Mouse (Mus musculus) G1E (cell line): ENCODE measurements around the gene Mef2a. TPM values are rescaled to one million over a fixed set of nuclear protein-coding genes. Genes with fewer than 3 reads are reported as not detected.
A peak's percentile ranks its signal among the peaks of the same experiment; 100 is the strongest.

Source experiments
- ATAC-seq: 2 replicates; pipeline ENCODE4 v1.8.0; 2016; ENCODE audit warnings: mild to moderate bottlenecking; ENCODE audit not compliant: insufficient number of reproducible peaks, poor library complexity, low FRiP score, severe bottlenecking; ENCODE audit errors: extremely low read depth
- DNase-seq: peaks from one replicate; pipeline ENCODE4 v3.0.0; 2012; ENCODE audit warnings: low spot score
- H3K27me3 ChIP-seq: 2 replicates; pipeline ENCODE4 v1.6.1; 2012; ENCODE audit warnings: mild to moderate bottlenecking, low read length, inconsistent platforms; ENCODE audit not compliant: insufficient read depth
- H3K36me3 ChIP-seq: replicated peaks from 2 replicates; pipeline ENCODE3; 2012; ENCODE audit warnings: mild to moderate bottlenecking, inconsistent platforms
- H3K4me1 ChIP-seq: 2 replicates; pipeline ENCODE4 v1.6.1; 2012; ENCODE audit warnings: low read depth, low read length, inconsistent platforms, mixed read lengths; ENCODE audit not compliant: insufficient read depth
- H3K4me3 ChIP-seq: 2 replicates; pipeline ENCODE4 v1.5.1; 2012; ENCODE audit warnings: low read depth, mild to moderate bottlenecking, inconsistent platforms, low read length, moderate library complexity, mixed read lengths
- H3K9me3 ChIP-seq: replicated peaks from 2 replicates; pipeline ENCODE4 v1.6.1; 2012; ENCODE audit warnings: inconsistent platforms
- CTCF ChIP-seq: IDR thresholded peaks from 2 replicates; pipeline ENCODE4 v1.5.1; 2012; ENCODE audit warnings: low read depth, low read length, inconsistent platforms, mixed read lengths
- GATA1 ChIP-seq: IDR thresholded peaks from 2 replicates; pipeline ENCODE4 v1.6.1; 2012; ENCODE audit warnings: borderline replicate concordance, low read length, inconsistent platforms, mixed read lengths
- GATA2 ChIP-seq: IDR thresholded peaks from 2 replicates; pipeline ENCODE4 v1.6.1; 2012; ENCODE audit warnings: low read depth, low read length, inconsistent platforms, borderline replicate concordance
- POLR2AphosphoS5 ChIP-seq: IDR thresholded peaks from 2 replicates; pipeline ENCODE4 v1.6.1; 2012; ENCODE audit warnings: low read depth, low read length, inconsistent platforms; ENCODE audit not compliant: insufficient replicate concordance
- TAL1 ChIP-seq: conservative IDR thresholded peaks from 2 replicates; pipeline ENCODE4 v1.6.1; 2012; ENCODE audit warnings: low read depth, low read length, inconsistent platforms, mixed read lengths
- polyA plus RNA-seq: library from polyadenylated mRNA; stranded (reverse); fragments of >175 nt; gene quantifications from 2 replicates; pipeline ENCODE4 v1.2.3, GENCODE M21; 2012
- total RNA-seq, 2 experiments: library from RNA; stranded (forward) in 1 of 2; stranded (reverse) in 1 of 2; fragments of 200-1000 nt in 1 of 2; fragments of >200 nt in 1 of 2; fragmentation: Nextera tagmentation in 1 of 2; gene quantifications; 2 replicates each; pipeline ENCODE4 v1.2.3; 2014 to 2017

Gene Mef2a
- total and polyA plus RNA-seq, 3 experiments = 3.8 to 53.3 (median 24.4) TPM

DNA sequence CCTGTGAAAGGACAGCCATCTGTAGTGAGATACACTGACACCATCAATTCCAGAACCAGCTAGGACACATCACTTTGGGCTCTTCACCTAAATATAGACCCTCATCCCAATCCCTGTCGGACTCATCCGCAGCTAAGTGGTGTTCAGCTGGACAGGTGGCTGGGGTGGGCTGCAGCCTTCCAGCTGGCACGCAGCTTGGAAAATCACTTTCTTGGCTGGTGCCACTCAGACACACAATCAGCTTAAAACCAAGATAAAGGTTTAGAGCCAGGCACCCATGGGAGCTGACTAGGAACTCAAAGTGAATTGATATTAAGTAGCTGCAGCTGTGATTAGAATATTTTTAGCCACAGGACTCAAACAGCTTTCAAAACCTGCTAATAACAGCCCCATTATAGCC is 142.4 kb downstream of the Mef2a start:
- Histone ChIP-seq H3K4me3 (no peak overlapping the region), H3K36me3 (peaks cover 32% of the 10 kb centered on the region), H3K27me3 (no peaks in the 10 kb centered on the region), H3K4me1 (no peaks in the 10 kb centered on the region), H3K9me3 (no peaks in the 10 kb centered on the region)
- ATAC-seq (no peak), DNase-seq (no peak)
- TF ChIP-seq TAL1 (no peak), GATA1 (no peak)

DNA sequence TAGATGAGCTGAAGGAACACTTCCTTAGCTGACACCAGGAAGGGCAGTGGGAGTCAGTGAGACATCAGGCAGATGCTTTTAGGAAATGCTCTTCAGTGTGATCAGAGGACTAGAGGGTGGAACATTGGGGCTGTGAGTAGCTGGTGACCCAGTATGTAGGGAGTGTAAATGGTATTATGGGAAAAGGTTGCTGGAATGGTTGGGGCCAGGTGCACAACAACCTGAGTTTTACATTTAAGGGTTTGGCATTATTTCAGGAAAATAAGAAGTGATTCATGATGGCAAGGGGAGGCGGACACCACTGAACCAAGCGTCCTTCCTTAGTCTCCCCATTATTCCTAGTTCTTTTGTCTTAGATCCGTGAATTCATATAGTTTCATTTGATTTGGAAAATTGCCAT is 143.0 kb downstream of the Mef2a start:
- Histone ChIP-seq H3K36me3 (peaks cover 27% of the 10 kb centered on the region), H3K4me3 (no peak overlapping the region), H3K4me1 (no peaks in the 10 kb centered on the region), H3K9me3 (no peaks in the 10 kb centered on the region), H3K27me3 (no peaks in the 10 kb centered on the region)
- no peak for ATAC-seq
- no peak for DNase-seq
- TF ChIP-seq TAL1 = no peak
- TF ChIP-seq GATA2 = no peak
- TF ChIP-seq POLR2AphosphoS5 = no peak
- no peak for TF ChIP-seq CTCF
- TF ChIP-seq GATA1 = no peak

DNA sequence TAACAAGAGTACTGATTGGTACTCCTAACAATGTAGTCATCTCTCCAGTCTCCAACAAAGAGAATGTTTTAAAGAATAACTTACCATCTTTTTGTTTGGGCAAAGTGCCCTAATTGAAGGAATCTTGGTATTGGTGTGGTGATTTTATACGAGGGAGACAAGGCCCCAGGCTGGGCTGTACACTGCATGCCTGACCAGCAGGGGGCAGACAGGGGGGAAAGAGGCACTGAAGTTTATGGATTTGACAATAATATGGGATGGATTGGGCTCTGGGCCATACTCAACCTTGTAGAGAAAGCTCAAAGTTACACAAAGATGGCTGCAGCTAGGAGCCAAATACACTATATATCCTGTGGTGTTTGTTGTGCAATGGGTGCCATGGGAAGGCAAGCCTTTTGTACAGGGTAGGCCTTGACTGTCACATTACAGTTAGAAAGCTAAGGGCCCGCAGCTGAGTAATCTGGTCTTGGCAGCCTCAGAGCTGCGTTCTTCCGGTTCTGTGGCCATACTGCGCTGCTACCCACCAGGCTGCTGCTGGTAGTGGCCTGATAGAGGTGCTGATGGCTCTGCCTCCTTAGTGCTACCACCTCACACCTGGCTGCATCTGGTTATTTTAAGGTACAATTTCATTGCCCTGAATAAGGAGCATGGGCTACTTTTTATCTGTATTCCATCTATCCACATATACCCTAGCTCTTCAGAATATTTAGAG is 143.6 kb downstream of the Mef2a start:
- ATAC-seq = no peak

DNA sequence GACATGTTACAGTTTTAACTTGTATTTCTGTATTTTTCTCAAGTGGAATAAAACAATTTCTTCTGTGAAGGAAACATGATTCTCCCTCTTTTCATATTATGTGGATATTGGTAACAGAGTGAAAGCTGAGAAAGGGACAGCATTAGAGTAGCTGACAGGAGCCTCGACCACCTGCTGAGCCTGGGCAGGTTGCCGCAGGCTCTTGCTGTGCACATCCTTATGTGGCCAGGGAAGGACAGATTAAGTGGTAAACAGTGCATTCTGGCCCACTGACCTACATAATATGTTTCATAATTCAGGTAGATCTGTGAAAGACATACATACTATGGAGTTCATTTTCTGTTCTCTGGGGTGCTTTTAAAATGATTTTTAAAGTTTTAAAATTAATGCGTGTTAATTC is 144.3 kb downstream of the Mef2a start:
- Histone ChIP-seq H3K9me3 (no peaks in the 10 kb centered on the region), H3K4me1 (no peaks in the 10 kb centered on the region), H3K36me3 (peaks cover 23% of the 10 kb centered on the region), H3K4me3 (no peak overlapping the region), H3K27me3 (no peaks in the 10 kb centered on the region)
- TF ChIP-seq GATA1 (no peak), CTCF (no peak), POLR2AphosphoS5 (no peak), GATA2 (no peak), TAL1 (no peak)
- no peak for ATAC-seq
- DNase-seq = no peak

More for the DNA sequence above, 143.6 kb downstream of the Mef2a start:
- no peak for DNase-seq
- Histone ChIP-seq H3K4me1 (no peaks in the 10 kb centered on the region), H3K36me3 (peaks cover 23% of the 10 kb centered on the region), H3K4me3 (no peak overlapping the region), H3K27me3 (no peaks in the 10 kb centered on the region), H3K9me3 (no peaks in the 10 kb centered on the region)
- no peak for TF ChIP-seq POLR2AphosphoS5
- TF ChIP-seq TAL1 = no peak
- TF ChIP-seq GATA2 = no peak
- peak; percentile 66 for TF ChIP-seq CTCF

DNA sequence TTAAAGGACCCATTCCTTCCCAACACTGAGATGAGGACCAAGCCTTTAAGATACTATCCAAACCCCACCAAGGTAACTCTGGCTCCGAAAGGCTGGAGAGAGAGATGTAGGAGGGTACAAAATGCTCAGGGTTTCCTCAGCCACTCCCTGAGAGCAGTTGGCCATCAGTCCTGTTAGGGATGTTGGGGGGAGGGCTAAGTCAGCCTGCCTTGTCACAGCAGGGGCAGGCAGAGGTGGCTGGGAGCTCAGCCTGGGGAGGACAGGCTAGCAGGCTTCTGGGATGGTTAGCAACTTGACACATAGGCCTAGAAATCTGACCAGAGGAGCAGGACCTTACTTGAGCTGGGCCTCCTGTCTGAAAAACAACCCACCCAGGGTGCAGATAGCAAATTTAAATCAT is 145.1 kb downstream of the Mef2a start:
- no peaks in the 10 kb centered on the region for H3K27me3 ChIP-seq
- TF ChIP-seq POLR2AphosphoS5 = no peak
- no peak for TF ChIP-seq GATA2
- TF ChIP-seq TAL1 = no peak
- no peak for TF ChIP-seq CTCF
- TF ChIP-seq GATA1 = no peak
- H3K4me3 ChIP-seq = no peak overlapping the region
- no peaks in the 10 kb centered on the region for H3K9me3 ChIP-seq
- H3K36me3 ChIP-seq = peaks cover 19% of the 10 kb centered on the region
- no peaks in the 10 kb centered on the region for H3K4me1 ChIP-seq
- DNase-seq = no peak
- no peak for ATAC-seq

DNA sequence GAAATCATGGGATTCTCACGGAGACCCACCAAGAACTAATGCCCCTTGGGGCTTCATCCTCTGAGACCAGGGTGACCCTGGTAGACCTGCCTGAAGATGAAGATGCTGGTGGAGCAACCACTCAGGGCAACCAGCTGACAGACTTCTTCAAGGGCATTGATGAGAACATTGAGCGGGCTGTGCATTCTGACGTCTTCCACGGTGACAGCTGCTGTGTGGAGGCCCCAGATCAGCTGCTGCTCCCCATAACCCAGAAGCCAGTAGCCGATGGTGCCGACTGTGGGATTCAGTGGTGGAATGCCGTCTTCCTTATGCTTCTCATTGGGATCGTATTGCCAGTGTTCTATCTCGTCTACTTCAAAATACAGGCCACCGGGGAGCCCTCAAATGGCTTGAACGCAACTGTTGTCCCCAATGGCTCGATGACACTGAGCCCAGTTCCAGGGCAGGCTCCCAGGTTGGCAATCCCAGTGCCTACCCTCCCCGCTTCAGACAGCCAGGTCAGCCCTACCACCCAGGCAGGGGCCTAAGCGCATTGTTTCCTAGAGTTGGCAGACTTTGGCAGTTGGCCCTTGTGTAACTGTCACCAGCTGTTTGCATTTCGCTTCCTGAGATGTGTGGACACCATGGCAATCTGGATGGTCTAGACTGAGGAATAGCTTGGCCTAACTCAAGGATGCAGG is 146.6 kb downstream of the Mef2a start:
- TF ChIP-seq GATA2 = no peak
- no peak for TF ChIP-seq CTCF
- TF ChIP-seq TAL1 = no peak
- TF ChIP-seq GATA1 = no peak
- no peak for TF ChIP-seq POLR2AphosphoS5
- H3K36me3 ChIP-seq = peaks cover 12% of the 10 kb centered on the region
- no peaks in the 10 kb centered on the region for H3K9me3 ChIP-seq
- H3K4me3 ChIP-seq = no peak overlapping the region
- no peak for ATAC-seq
- no peak for DNase-seq
- H3K4me1 ChIP-seq = no peaks in the 10 kb centered on the region
- no peaks in the 10 kb centered on the region for H3K27me3 ChIP-seq
